Mouse (Mus musculus) hindbrain, postnatal 0 days (tissue): Measurements from ENCODE around the gene Apoa2. TPM values are rescaled to one million over a fixed set of nuclear protein-coding genes. Genes with fewer than 3 reads are reported as not detected.
A peak's percentile ranks its signal among the peaks of the same experiment; 100 is the strongest.

Experiments
- ATAC-seq: fragments of 200-750 bp; cut with Nextera tagmentation; 2 replicates; pipeline ENCODE4 v1.8.0; 2017; ENCODE audit warnings: mild to moderate bottlenecking, moderate TSS enrichment, moderate library complexity
- DNase-seq: peaks from one replicate; pipeline ENCODE4 v3.0.0-alpha.2; 2015; ENCODE audit warnings: low spot score
- H3K27ac ChIP-seq: fragments of 300-500 bp; sonication (generic); 2 replicates; pipeline ENCODE4 v1.5.1; 2014; ENCODE audit warnings: mild to moderate bottlenecking
- H3K27me3 ChIP-seq: fragments of 300-500 bp; sonication (generic); 2 replicates; pipeline ENCODE4 v1.6.1; 2014; ENCODE audit warnings: low read length, mixed read lengths; ENCODE audit not compliant: insufficient read depth
- H3K36me3 ChIP-seq: fragments of 300-500 bp; sonication (generic); 2 replicates; pipeline ENCODE4 v1.6.1; 2014; ENCODE audit warnings: low read length, mixed read lengths; ENCODE audit not compliant: insufficient read depth
- H3K4me1 ChIP-seq: fragments of 300-500 bp; sonication (generic); 2 replicates; pipeline ENCODE4 v1.6.1; 2014; ENCODE audit warnings: antibody characterized with exemption, low read length, mixed read lengths; ENCODE audit not compliant: insufficient read depth
- H3K4me2 ChIP-seq: fragments of 300-500 bp; sonication (generic); 2 replicates; pipeline ENCODE4 v1.6.1; 2014; ENCODE audit warnings: low read depth, mild to moderate bottlenecking, low read length, moderate library complexity, mixed read lengths
- H3K4me3 ChIP-seq: fragments of 300-500 bp; sonication (generic); 2 replicates; pipeline ENCODE4 v1.5.1; 2014; ENCODE audit warnings: low read length
- H3K9ac ChIP-seq: fragments of 300-500 bp; sonication (generic); replicated peaks from 2 replicates; pipeline ENCODE4 v1.6.1; 2014; ENCODE audit warnings: mild to moderate bottlenecking, low read length, moderate library complexity, mixed read lengths
- H3K9me3 ChIP-seq: fragments of 300-500 bp; sonication (generic); 2 replicates; pipeline ENCODE4 v1.6.1; 2016; ENCODE audit warnings: low read length, mixed read lengths
- CTCF ChIP-seq: IDR thresholded peaks from 2 replicates; pipeline ENCODE4 v1.5.1; 2016; ENCODE audit warnings: antibody characterized with exemption, control low read depth, low read depth
- WGBS: fragments of 180-500 bp; shearing (Covaris S2); extraction: QIAGEN DNeasy Blood & Tissue Kit; methylation state at CpG from one replicate; pipeline ENCODE4 v1.1.7; 2014; 5-methylcytosine and 5-hydroxymethylcytosine counted together
- polyA plus RNA-seq: library from polyadenylated mRNA; unstranded; fragments of >200 nt; fragmentation: Nextera tagmentation; extraction: Ambion mirVana; gene quantifications from 2 replicates; pipeline ENCODE4 v1.2.1, GENCODE M21; 2015
- total RNA-seq: library from RNA; depleted of rRNA; stranded (reverse); fragments of >200 nt; gene quantifications from 2 replicates; pipeline ENCODE4 v1.2.3, GENCODE M21; 2014

Gene Apoa2
- total and polyA plus RNA-seq, 2 experiments from 2014 or later = 8.1 TPM; not detected in 1

- H3K4me2 ChIP-seq = peak within 1 kb of the TSS; percentile 58
- H3K4me1 ChIP-seq = peaks cover 29% of the 10 kb centered on the region
- peak within 1 kb of the TSS; percentile 20 for H3K4me3 ChIP-seq
- H3K36me3 ChIP-seq = no peaks in the 10 kb centered on the region
- 11% methylated on average over 25 of the region's 26 CpGs for WGBS
- ATAC-seq (peak; percentile 13; the same call in 1 of the 2 replicates), DNase-seq (peak; percentile 67)
- no peaks in the 10 kb centered on the region for H3K27me3 ChIP-seq
- no peak for TF ChIP-seq CTCF
- H3K9me3 ChIP-seq = no peaks in the 10 kb centered on the region
- H3K27ac ChIP-seq = peak within 1 kb of the TSS; percentile 64
- peak within 1 kb of the TSS; percentile 24; the same call in 1 of the 2 replicates for H3K9ac ChIP-seq
Measured at GRCm38 (mm10) chr1:171250680-171251593, 26.1 kb downstream of the Apoa2 start, which contains the start of gene Ndufs2. Gene Ndufs2, minus strand, starts transcription at chr1:171251388.

DNA sequence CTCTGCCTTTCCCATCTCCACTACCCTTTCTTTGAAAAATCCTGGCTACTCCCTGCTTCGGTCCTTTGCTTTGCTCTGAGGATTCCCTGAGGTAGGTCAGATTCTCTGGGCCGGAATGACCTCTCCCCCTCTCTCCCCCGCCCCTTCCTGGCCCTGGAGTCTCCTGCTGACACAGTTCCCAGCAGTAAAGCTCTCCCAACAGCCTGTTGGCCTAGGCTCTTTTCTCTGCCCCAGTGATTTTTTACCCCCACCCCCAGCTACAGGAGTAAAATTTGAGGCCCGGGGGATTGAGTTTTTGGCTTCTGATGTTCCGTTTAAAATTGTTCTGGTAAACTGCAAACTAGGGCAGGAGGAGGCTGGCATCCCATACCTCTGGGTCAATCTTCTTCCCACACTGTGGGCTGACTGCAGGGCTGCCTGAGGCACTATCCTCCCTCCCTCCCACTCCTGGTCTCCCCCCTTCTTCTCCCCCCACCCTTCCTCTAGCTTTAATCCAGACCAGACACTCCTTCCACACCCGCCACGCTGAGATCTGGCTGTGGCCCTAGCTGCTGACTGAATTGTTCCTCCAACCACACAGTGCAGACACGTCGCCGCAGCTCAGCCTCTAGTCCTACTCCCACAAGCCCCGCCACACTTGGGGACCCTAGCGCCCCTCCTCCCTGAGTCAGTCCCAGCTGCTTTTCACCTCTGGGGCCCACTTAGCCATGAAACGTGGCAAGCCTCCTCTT, 26.9 kb downstream of the Apoa2 start:
- Histone ChIP-seq H3K27ac (peak overlapping the region; percentile 64; the same call in 1 of the 2 replicates), H3K9me3 (no peaks in the 10 kb centered on the region), H3K4me2 (peak overlapping the region; percentile 58), H3K36me3 (no peaks in the 10 kb centered on the region), H3K27me3 (no peaks in the 10 kb centered on the region), H3K4me3 (peak overlapping the region; percentile 20; the same call in 1 of the 2 replicates), H3K4me1 (peaks cover 24% of the 10 kb centered on the region), H3K9ac (peak overlapping the region; percentile 24; the same call in 1 of the 2 replicates)
- ATAC-seq = no peak
- WGBS = 7% methylated on average over 13 of the region's 13 CpGs
- TF ChIP-seq CTCF = no peak
- peak; percentile 32 for DNase-seq

- Histone ChIP-seq H3K9ac (peak overlapping the region; percentile 24; the same call in 1 of the 2 replicates), H3K36me3 (no peaks in the 10 kb centered on the region), H3K27ac (peak overlapping the region; percentile 64; the same call in 1 of the 2 replicates), H3K4me3 (no peak overlapping the region), H3K4me1 (peaks cover 24% of the 10 kb centered on the region), H3K27me3 (no peaks in the 10 kb centered on the region), H3K4me2 (peak overlapping the region; percentile 58), H3K9me3 (no peaks in the 10 kb centered on the region)
- DNase-seq (peak; percentile 58), ATAC-seq (no peak)
- no peak for TF ChIP-seq CTCF
- WGBS = 43% methylated on average over 17 of the region's 17 CpGs
Measured at GRCm38 (mm10) chr1:171252415-171252814, 27.6 kb downstream of the Apoa2 start.

DNA sequence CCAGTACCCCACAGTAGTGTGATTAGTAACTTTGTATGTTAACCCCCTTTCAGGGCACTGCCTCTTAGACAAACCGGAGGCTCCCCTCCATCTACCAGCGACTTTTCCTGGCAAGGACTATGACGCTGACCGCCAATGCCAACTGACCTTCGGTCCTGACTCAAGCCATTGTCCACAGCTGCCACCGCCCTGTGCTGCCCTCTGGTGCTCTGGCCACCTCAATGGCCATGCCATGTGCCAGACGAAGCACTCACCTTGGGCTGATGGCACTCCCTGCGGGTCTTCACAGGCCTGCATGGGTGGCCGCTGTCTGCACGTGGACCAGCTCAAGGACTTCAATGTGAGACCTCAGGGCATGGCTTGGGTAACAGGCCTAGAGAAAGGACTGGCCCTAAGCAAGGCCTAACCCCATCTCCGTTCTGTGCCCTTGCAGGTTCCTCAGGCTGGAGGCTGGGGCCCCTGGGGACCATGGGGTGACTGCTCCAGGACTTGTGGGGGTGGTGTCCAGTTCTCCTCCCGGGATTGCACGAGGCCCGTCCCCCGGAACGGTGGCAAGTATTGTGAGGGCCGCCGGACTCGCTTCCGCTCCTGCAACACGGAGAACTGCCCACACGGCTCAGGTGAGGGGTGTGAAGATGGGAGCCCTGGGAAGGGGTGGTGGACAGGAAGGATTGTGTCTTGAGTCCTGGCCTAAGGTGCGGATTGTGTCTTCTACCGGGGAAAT, 31.4 kb downstream of the Apoa2 start:
- Histone ChIP-seq H3K27ac (no peak overlapping the region), H3K27me3 (no peaks in the 10 kb centered on the region), H3K36me3 (no peaks in the 10 kb centered on the region), H3K9ac (no peak overlapping the region), H3K4me3 (no peak overlapping the region), H3K4me1 (peaks cover 14% of the 10 kb centered on the region), H3K4me2 (no peak overlapping the region), H3K9me3 (no peaks in the 10 kb centered on the region)
- DNase-seq = no peak
- no peak for ATAC-seq
- TF ChIP-seq CTCF = no peak
- WGBS = 91% methylated on average over 24 of the region's 24 CpGs

GRCm38 (mm10) chr1:171256937-171257548, 32.2 kb downstream of the Apoa2 start:
- Histone ChIP-seq H3K4me2 (no peak overlapping the region), H3K36me3 (no peaks in the 10 kb centered on the region), H3K27me3 (no peaks in the 10 kb centered on the region), H3K9me3 (no peaks in the 10 kb centered on the region), H3K4me3 (no peak overlapping the region), H3K4me1 (peaks cover 8% of the 10 kb centered on the region; the same call in 1 of the 2 replicates), H3K9ac (no peak overlapping the region), H3K27ac (no peak overlapping the region)
- ATAC-seq (0 out of 2 replicates have a peak, but pooled peaks have one; percentile 13), DNase-seq (peak; percentile 87)
- peak; percentile 86 for TF ChIP-seq CTCF
- 70% methylated on average over 15 of the region's 15 CpGs for whole genome bisulfite sequencing

- H3K9ac ChIP-seq = no peak overlapping the region
- no peaks in the 10 kb centered on the region for H3K36me3 ChIP-seq
- peaks cover 6% of the 10 kb centered on the region; the same call in 1 of the 2 replicates for H3K4me1 ChIP-seq
- no peak for DNase-seq
- H3K27ac ChIP-seq = no peak overlapping the region
- H3K9me3 ChIP-seq = no peaks in the 10 kb centered on the region
- 76% methylated on average over 9 of the region's 9 CpGs for WGBS
- no peak for ATAC-seq
- no peak overlapping the region for H3K4me2 ChIP-seq
- H3K4me3 ChIP-seq = no peak overlapping the region
- no peak for TF ChIP-seq CTCF
- H3K27me3 ChIP-seq = no peaks in the 10 kb centered on the region
Measured at GRCm38 (mm10) chr1:171257781-171258180, 32.9 kb downstream of the Apoa2 start.
